Mouse (Mus musculus) forebrain, embryonic 15.5 days (tissue): ENCODE results near the gene Tmem178. TPM values are rescaled to one million over a fixed set of nuclear protein-coding genes. Genes with fewer than 3 reads are reported as not detected.

Experiments used
- ATAC-seq: fragments of 200-750 bp; cut with Nextera tagmentation; replicated peaks from 2 replicates; pipeline ENCODE4 v1.8.0; 2017; ENCODE audit warnings: mild to moderate bottlenecking, moderate TSS enrichment, moderate library complexity
- H3K27ac ChIP-seq: fragments of 300-500 bp; sonication (generic); replicated peaks from 2 replicates; pipeline ENCODE4 v1.5.1; 2015; ENCODE audit warnings: mild to moderate bottlenecking, inconsistent platforms
- H3K27me3 ChIP-seq: fragments of 300-500 bp; sonication (generic); 2 replicates; pipeline ENCODE4 v1.6.1; 2015; ENCODE audit warnings: inconsistent platforms
- H3K36me3 ChIP-seq: fragments of 300-500 bp; sonication (generic); 2 replicates; pipeline ENCODE4 v1.6.1; 2015; ENCODE audit warnings: mild to moderate bottlenecking, inconsistent platforms
- H3K4me1 ChIP-seq: fragments of 300-500 bp; sonication (generic); 2 replicates; pipeline ENCODE4 v1.6.1; 2015; ENCODE audit warnings: inconsistent platforms
- H3K4me2 ChIP-seq: fragments of 300-500 bp; sonication (generic); replicated peaks from 2 replicates; pipeline ENCODE4 v1.6.1; 2015; ENCODE audit warnings: mild to moderate bottlenecking, inconsistent platforms
- H3K4me3 ChIP-seq: fragments of 300-500 bp; sonication (generic); 2 replicates; pipeline ENCODE4 v1.5.1; 2015; ENCODE audit warnings: mild to moderate bottlenecking, inconsistent platforms
- H3K9ac ChIP-seq: fragments of 300-500 bp; sonication (generic); replicated peaks from 2 replicates; pipeline ENCODE4 v1.6.1; 2015; ENCODE audit warnings: mild to moderate bottlenecking, inconsistent platforms
- H3K9me3 ChIP-seq: fragments of 300-500 bp; sonication (generic); 2 replicates; pipeline ENCODE4 v1.6.1; 2016; ENCODE audit warnings: inconsistent platforms
- WGBS: fragments of 180-500 bp; shearing (Covaris S2); methylation state at CpG from one replicate; pipeline ENCODE4 v1.1.7; 2015; ENCODE audit warnings: mixed read lengths; 5-methylcytosine and 5-hydroxymethylcytosine counted together
- polyA plus RNA-seq: library from polyadenylated mRNA; unstranded; fragments of >200 nt; fragmentation: Nextera tagmentation; extraction: Ambion mirVana; gene quantifications from 2 replicates; pipeline ENCODE4 v1.2.1, GENCODE M21; 2015

Gene Tmem178
- polyA plus RNA-seq, 1 experiment from 2014 or later, result 43.7 TPM

- ATAC-seq, result no peak
These were observed 28.5 kb downstream of the Tmem178 start for GRCm38 (mm10) chr17:80972891-80973290.

GRCm38 (mm10) chr17:80977245-80977644 is 32.8 kb downstream of the Tmem178 start:
- no peak for ATAC-seq
- H3K4me3 ChIP-seq, result no peak overlapping the region
- H3K4me1 ChIP-seq, result peaks cover 34% of the 10 kb centered on the region
- no peaks in the 10 kb centered on the region for H3K9me3 ChIP-seq
- no peak overlapping the region for H3K9ac ChIP-seq
- WGBS, result 73% methylated on average over 5 of the region's 5 CpGs
- H3K27me3 ChIP-seq, result no peaks in the 10 kb centered on the region
- no peaks in the 10 kb centered on the region for H3K36me3 ChIP-seq
- H3K4me2 ChIP-seq, result no peak overlapping the region
- no peak overlapping the region for H3K27ac ChIP-seq

More at GRCm38 (mm10) chr17:80972891-80973290, 28.5 kb downstream of the Tmem178 start:
- H3K4me2 ChIP-seq, result no peak overlapping the region
- no peaks in the 10 kb centered on the region for H3K27me3 ChIP-seq
- no peaks in the 10 kb centered on the region for H3K36me3 ChIP-seq
- H3K4me1 ChIP-seq, result peaks cover 50% of the 10 kb centered on the region
- H3K4me3 ChIP-seq, result no peak overlapping the region
- H3K27ac ChIP-seq, result no peak overlapping the region
- H3K9ac ChIP-seq, result no peak overlapping the region
- H3K9me3 ChIP-seq, result no peaks in the 10 kb centered on the region
- WGBS, result 86% methylated on average over 7 of the region's 7 CpGs

- ATAC-seq, result no peak
These were observed 35.7 kb downstream of the Tmem178 start for GRCm38 (mm10) chr17:80980096-80980495.

GRCm38 (mm10) chr17:80981721-80982411 is 37.4 kb downstream of the Tmem178 start:
- Histone ChIP-seq H3K4me1 (peaks cover 40% of the 10 kb centered on the region), H3K9me3 (no peaks in the 10 kb centered on the region), H3K27me3 (no peaks in the 10 kb centered on the region), H3K4me2 (peak overlapping the region; percentile 28), H3K36me3 (peaks cover 2% of the 10 kb centered on the region), H3K9ac (no peak overlapping the region), H3K4me3 (no peak overlapping the region), H3K27ac (peak overlapping the region; percentile 94)
- peak; percentile 86 for ATAC-seq
- 18% methylated on average over 12 of the region's 12 CpGs for WGBS

More at GRCm38 (mm10) chr17:80980096-80980495, 35.7 kb downstream of the Tmem178 start:
- H3K27me3 ChIP-seq, result no peaks in the 10 kb centered on the region
- H3K9me3 ChIP-seq, result no peaks in the 10 kb centered on the region
- H3K4me3 ChIP-seq, result no peak overlapping the region
- no peak overlapping the region for H3K9ac ChIP-seq
- H3K4me1 ChIP-seq, result peaks cover 50% of the 10 kb centered on the region
- no peaks in the 10 kb centered on the region for H3K36me3 ChIP-seq
- H3K27ac ChIP-seq, result no peak overlapping the region
- WGBS, result 90% methylated on average over 10 of the region's 10 CpGs
- no peak overlapping the region for H3K4me2 ChIP-seq

DNA sequence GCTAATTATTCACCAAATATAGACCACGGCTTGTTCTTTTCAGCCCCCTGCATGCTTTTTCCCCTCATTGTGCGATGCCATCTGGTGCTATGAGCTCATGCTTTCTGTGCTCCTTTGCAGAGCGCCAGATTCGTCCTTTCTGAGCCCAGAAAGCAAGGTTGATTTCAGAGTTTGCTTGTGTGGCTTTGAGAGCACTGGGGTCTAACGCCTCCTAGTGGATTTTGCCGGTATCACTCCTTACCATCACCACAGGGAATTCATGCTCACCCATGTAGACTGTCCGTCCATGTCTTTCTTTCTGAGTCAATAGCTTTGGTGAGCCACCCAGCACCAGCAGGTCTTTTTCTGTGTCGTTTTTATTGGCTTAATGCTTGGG is 38.0 kb downstream of the Tmem178 start:
- Histone ChIP-seq H3K9me3 (no peaks in the 10 kb centered on the region), H3K9ac (peak overlapping the region; percentile 11), H3K4me1 (peaks cover 35% of the 10 kb centered on the region), H3K4me3 (no peak overlapping the region), H3K27me3 (no peaks in the 10 kb centered on the region), H3K36me3 (peaks cover 3% of the 10 kb centered on the region), H3K27ac (peak overlapping the region; percentile 94), H3K4me2 (peak overlapping the region; percentile 28)
- peak; percentile 92 for ATAC-seq
- under 1% methylated on average over 8 of the region's 8 CpGs for WGBS

GRCm38 (mm10) chr17:80982976-80983375 is 38.5 kb downstream of the Tmem178 start:
- Histone ChIP-seq H3K9me3 (no peaks in the 10 kb centered on the region), H3K9ac (peak overlapping the region; percentile 11), H3K4me1 (peaks cover 29% of the 10 kb centered on the region), H3K4me3 (no peak overlapping the region), H3K27ac (peak overlapping the region; percentile 94), H3K36me3 (peaks cover 3% of the 10 kb centered on the region), H3K4me2 (peak overlapping the region; percentile 28; the same call in 1 of the 2 replicates), H3K27me3 (no peaks in the 10 kb centered on the region)
- WGBS, result 82% methylated on average over 10 of the region's 10 CpGs
- ATAC-seq, result no peak

- no peaks in the 10 kb centered on the region for H3K9me3 ChIP-seq
- 51% methylated on average over 8 of the region's 8 CpGs for WGBS
- peak; percentile 53; the same call in 1 of the 2 replicates for ATAC-seq
- H3K4me3 ChIP-seq, result no peak overlapping the region
- H3K4me2 ChIP-seq, result no peak overlapping the region
- H3K4me1 ChIP-seq, result peaks cover 7% of the 10 kb centered on the region
- no peak overlapping the region for H3K9ac ChIP-seq
- H3K27ac ChIP-seq, result peak overlapping the region; percentile 16; the same call in 1 of the 2 replicates
- peaks cover 10% of the 10 kb centered on the region for H3K36me3 ChIP-seq
- no peaks in the 10 kb centered on the region for H3K27me3 ChIP-seq
These were observed 47.2 kb downstream of the Tmem178 start for GRCm38 (mm10) chr17:80991535-80992127.

DNA sequence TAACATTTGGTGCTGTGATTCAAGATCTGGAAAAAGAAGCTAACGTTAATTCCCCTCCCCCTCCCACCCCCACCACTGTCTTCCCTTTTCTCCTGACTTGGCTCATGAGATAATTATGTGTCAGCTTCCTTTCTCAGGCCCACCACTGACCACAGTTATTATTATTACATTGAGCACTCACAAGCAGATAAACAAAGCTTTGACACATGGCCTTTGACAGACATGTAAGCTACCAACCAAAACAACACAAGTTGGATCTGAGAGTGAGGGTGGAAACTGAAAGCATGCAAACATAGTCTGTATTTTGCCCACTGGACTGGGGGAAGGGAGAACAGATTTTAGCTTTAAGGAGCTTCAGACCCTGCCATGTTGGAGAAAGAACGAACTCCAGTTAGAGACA is 52.8 kb downstream of the Tmem178 start:
- H3K27me3 ChIP-seq, result no peaks in the 10 kb centered on the region
- H3K27ac ChIP-seq, result no peak overlapping the region
- ATAC-seq, result no peak
- H3K9ac ChIP-seq, result no peak overlapping the region
- no peaks in the 10 kb centered on the region for H3K4me1 ChIP-seq
- 70% methylated on average over 2 of the region's 2 CpGs for WGBS
- H3K9me3 ChIP-seq, result no peaks in the 10 kb centered on the region
- H3K4me2 ChIP-seq, result no peak overlapping the region
- H3K4me3 ChIP-seq, result no peak overlapping the region
- peaks cover 16% of the 10 kb centered on the region; the same call in 1 of the 2 replicates for H3K36me3 ChIP-seq

DNA sequence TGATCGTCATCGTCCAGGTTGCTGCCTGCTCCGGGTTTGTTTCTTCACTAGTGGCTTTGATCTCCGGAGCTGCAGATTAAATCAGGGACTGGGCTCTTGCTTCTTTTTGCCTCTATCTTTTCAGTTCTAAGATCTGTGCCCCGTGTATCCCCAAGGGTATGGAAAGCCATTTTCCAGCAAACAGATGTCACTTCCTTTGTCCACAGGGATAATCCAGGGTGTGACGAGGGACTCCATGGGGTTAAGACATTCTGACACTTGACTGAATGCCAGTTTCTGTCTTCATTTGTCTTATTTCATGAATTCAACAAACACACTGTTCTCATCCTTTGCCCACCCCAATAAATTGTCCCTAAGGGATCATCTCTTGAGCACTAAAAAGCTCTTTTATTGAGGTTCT is 54.5 kb downstream of the Tmem178 start:
- WGBS, result 46% methylated on average over 6 of the region's 6 CpGs

GRCm38 (mm10) chr17:81001010-81001409 is 56.6 kb downstream of the Tmem178 start:
- H3K27me3 ChIP-seq, result no peaks in the 10 kb centered on the region
- WGBS, result 84% methylated on average over 12 of the region's 12 CpGs
- H3K27ac ChIP-seq, result no peak overlapping the region
- no peaks in the 10 kb centered on the region for H3K9me3 ChIP-seq
- H3K4me1 ChIP-seq, result peaks cover 10% of the 10 kb centered on the region
- H3K9ac ChIP-seq, result no peak overlapping the region
- no peak overlapping the region for H3K4me2 ChIP-seq
- ATAC-seq, result no peak
- no peak overlapping the region for H3K4me3 ChIP-seq
- peaks cover 16% of the 10 kb centered on the region; the same call in 1 of the 2 replicates for H3K36me3 ChIP-seq

More for the DNA sequence above, 54.5 kb downstream of the Tmem178 start:
- Histone ChIP-seq H3K9me3 (no peaks in the 10 kb centered on the region), H3K27ac (no peak overlapping the region), H3K4me2 (no peak overlapping the region), H3K4me3 (no peak overlapping the region), H3K4me1 (no peaks in the 10 kb centered on the region), H3K36me3 (peaks cover 16% of the 10 kb centered on the region; the same call in 1 of the 2 replicates), H3K9ac (no peak overlapping the region), H3K27me3 (no peaks in the 10 kb centered on the region)
- ATAC-seq, result no peak

DNA sequence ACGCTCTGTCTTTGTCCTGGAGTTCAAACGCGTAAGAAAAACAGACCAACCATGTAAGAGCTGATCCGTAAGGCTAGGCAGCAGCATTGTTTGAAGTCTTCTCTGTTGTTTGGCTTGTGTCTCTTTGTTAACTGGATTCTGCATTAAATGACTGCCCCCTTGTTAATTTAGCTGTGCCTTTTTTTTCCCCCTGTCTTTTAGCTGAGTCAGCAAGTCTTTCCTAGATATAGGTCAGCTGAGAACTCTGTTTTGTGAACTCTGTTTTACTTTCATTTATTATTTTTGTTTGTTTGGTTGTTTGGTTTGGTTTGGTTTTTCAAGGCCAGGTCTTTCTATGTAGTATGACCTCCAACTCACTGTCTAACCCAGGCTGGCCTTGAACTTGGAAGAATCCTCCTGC is 57.2 kb downstream of the Tmem178 start:
- H3K9me3 ChIP-seq, result no peaks in the 10 kb centered on the region
- peaks cover 9% of the 10 kb centered on the region; the same call in 1 of the 2 replicates for H3K36me3 ChIP-seq
- H3K4me1 ChIP-seq, result peaks cover 10% of the 10 kb centered on the region
- no peak overlapping the region for H3K27ac ChIP-seq
- H3K27me3 ChIP-seq, result no peaks in the 10 kb centered on the region
- ATAC-seq, result no peak
- H3K4me2 ChIP-seq, result no peak overlapping the region
- no peak overlapping the region for H3K9ac ChIP-seq
- no peak overlapping the region for H3K4me3 ChIP-seq
- 68% methylated on average over 4 of the region's 4 CpGs for WGBS

DNA sequence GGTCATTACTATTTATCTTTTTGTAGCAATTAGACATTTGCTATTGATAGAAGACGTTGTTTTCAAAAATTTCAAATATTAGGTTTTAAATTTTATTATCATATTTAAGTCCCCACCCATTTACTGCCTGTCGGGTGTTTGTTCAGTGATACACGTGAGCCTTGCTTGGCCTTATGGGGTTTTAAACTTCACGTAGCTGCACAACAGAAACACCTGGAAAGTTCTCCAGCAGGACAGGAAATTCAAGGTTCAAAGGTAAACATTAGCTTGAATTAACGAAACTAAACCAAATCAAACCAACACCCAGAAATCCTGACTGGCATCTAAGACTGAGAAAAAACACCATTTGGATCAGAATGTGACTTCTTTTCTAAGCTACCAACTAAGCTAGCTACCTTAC is 57.7 kb downstream of the Tmem178 start:
- no peak overlapping the region for H3K4me2 ChIP-seq

More for the DNA sequence above, 57.7 kb downstream of the Tmem178 start:
- peaks cover 10% of the 10 kb centered on the region for H3K4me1 ChIP-seq
- 90% methylated on average over 5 of the region's 5 CpGs for WGBS
- H3K27me3 ChIP-seq, result no peaks in the 10 kb centered on the region
- peaks cover 9% of the 10 kb centered on the region; the same call in 1 of the 2 replicates for H3K36me3 ChIP-seq
- H3K27ac ChIP-seq, result no peak overlapping the region
- no peaks in the 10 kb centered on the region for H3K9me3 ChIP-seq
- ATAC-seq, result no peak
- H3K4me3 ChIP-seq, result no peak overlapping the region
- H3K9ac ChIP-seq, result no peak overlapping the region
